Mouse (Mus musculus) urinary bladder, adult 18-20 months (tissue): ENCODE measurements at regions not wholly inside any gene's neighbourhood (a gene's known extent, or its start where the extent isn't known, plus 50 kb on each side); places are given as distances from the start of the nearest gene placed in this dataset.
A peak's percentile ranks its signal among the peaks of the same experiment; 100 is the strongest.
"Not testable (repeated sequence)": the region's sequence is repeated elsewhere in the genome, so short reads cannot be mapped to it uniquely, and the experiment has no call there.

Experiments used
- DNase-seq, 2 experiments: peaks; one replicate each; pipeline ENCODE4 v3.0.0; 2022; ENCODE audit warnings: low spot score in 2 of 2, mixed read lengths in 2 of 2

GRCm38 (mm10) chr3:5806947-5807575 is 56.5 kb downstream of the Gm8797 start:
- no peak for DNase-seq

DNA sequence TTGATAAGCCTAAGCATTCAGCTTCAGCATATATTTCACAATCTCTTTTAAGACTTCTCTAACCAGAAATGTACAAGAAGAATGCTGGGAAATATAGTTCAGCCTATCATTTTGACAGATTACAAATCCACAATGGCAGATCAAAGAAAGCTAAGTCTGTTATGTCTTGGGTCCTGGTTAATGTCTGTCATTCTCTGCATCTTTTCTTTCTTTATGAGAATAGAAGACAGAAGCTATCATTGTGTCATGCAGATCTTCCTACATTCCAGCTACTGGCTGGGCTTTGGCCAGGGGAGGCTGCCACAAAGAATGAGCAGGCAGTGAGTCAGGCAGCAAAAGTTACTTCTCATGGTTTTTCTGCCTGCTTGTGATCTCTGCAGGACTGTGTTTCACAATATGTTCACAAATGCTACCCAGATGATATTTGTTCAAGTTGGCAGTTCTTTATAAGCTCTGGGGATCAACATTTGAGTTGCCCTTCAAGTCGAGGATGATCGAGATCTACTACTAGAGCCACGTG is 60.5 kb downstream of the Gm8797 start:
- DNase-seq, result no peak

- not testable (repeated sequence) for DNase-seq
Observed at GRCm38 (mm10) chr3:5820243-5820642, 69.6 kb downstream of the Gm8797 start.

DNA sequence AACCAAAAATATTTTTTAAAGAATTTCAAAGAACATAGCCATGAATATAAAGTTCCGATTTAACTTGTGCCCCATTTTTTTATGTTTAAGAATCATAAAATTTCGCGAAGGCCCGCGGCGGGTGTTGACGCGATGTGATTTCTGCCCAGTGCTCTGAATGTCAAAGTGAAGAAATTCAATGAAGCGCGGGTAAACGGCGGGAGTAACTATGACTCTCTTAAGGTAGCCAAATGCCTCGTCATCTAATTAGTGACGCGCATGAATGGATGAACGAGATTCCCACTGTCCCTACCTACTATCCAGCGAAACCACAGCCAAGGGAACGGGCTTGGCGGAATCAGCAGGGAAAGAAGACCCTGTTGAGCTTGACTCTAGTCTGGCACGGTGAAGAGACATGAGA is 109.6 kb downstream of the Gm8797 start:
- DNase-seq, result peak; percentile 100

GRCm38 (mm10) chr3:5870407-5870806 is 119.8 kb downstream of the Gm8797 start:
- DNase-seq, result no peak

DNA sequence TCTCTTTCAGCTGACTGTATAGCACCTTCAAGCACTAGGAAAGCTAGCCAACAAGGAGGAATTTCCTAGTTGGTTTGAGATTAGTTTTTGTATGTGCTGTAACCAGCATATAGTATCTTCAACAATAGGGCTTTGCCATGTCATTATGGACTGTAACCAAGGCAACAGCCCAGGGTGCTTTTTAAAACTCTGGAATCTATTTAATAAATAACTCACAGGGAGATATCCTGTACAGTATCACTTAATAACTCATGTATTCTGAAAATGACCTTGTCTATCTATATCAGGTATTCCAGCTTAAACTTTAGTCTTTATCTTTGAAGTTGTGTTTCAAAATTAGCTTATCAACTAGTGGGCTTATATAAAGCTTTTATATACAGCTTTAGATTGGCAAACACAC is 128.5 kb downstream of the Gm8797 start:
- no peak for DNase-seq

GRCm38 (mm10) chr3:5917536-5917935 is 166.9 kb downstream of the Gm8797 start:
- DNase-seq, result no peak

- not testable (repeated sequence) for DNase-seq
Observed at GRCm38 (mm10) chr3:5950243-5950642, 199.6 kb downstream of the Gm8797 start.

GRCm38 (mm10) chr3:5989011-5989645 is 238.5 kb downstream of the Gm8797 start:
- DNase-seq, result not testable (repeated sequence)

DNA sequence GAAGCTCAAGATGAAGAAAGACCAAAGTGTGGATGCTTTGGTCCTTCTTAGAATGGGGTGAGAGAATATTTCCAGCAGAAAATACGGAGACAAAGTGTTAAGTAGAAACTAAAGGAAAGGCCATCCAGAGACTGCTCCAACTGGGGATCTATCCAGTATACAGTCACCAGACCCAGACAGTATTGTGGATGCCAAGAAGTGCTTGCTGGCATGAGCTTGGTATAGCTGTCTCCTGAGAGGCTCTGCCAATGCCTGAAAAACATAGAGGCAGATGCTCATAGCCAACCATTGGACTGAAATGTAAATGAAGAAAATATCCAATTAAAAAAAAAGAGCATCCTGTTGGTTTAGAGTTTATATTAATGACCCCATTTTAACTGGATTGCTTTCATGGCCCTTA is 253.8 kb downstream of the Gm8797 start:
- no peak for DNase-seq

GRCm38 (mm10) chr3:6018749-6019148 is 268.1 kb downstream of the Gm8797 start:
- DNase-seq, result no peak

- not testable (repeated sequence) for DNase-seq
Observed at GRCm38 (mm10) chr3:6041325-6041724, 290.7 kb downstream of the Gm8797 start.

DNA sequence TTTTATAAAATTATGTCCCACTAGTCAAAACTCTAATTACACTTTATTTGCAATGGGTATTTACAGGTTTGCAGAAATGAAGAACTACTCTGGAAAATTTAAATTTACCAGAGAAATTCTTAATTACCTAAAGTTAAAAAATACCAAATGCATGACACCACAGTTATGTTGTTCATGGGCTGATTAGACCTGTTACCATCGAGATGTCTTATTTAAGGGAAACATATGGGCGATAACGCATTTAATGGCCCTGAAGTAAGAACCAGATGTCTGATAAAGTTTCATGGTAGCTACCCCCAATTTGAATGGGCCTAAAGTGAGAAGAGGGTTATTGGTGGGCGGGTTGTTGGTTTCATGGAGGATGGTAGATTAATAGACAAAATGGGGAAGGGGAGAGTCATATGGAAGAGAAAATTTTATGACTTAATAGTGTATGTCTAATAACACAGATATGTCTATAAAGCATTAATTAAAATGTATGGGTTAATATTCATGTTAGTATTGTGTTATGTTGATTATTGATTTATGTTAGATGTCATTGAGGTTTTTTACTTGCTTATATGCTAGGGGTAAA is 299.0 kb downstream of the Gm8797 start:
- DNase-seq, result no peak

GRCm38 (mm10) chr3:6051901-6052300 is 301.3 kb downstream of the Gm8797 start:
- DNase-seq, result no peak

DNA sequence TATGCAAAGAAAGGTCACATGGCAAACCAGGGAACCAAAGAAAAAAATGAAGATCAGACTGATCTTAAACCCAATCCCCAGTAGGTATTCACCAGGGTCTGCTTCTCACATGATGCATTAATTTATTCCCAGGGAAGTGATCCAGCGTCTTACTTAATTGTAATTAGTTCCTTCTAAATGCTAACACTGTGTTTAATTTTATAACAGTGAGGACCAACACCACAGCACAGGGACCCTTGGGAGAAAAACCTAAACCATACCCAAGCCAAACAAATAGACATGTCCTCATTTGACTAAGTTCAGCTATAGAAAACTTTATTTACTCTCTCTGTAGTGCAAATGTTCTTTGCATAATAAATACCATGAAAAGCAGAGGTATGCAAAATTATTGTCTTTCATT is 333.2 kb downstream of the Gm8797 start:
- no peak for DNase-seq

DNA sequence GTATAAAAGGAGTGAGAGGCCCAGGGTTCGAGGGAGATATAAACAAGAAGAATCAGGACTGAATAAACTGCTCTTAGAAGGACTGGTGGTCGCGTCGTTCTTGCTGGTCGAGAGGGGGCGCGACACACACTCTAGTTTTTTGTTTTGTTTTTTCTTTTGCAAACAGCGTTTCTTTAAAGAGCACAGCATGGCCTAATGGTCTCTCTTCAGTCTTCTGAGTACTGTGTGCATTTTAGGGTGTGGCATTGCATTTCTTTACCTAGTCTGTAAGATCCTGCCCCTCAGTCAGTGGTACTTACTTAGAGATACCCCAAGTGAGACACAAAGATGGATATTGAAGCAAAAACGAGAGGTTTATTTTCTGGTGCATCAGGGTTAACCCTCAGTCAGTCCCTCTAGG is 336.7 kb downstream of the Gm8797 start:
- DNase-seq, result no peak

DNA sequence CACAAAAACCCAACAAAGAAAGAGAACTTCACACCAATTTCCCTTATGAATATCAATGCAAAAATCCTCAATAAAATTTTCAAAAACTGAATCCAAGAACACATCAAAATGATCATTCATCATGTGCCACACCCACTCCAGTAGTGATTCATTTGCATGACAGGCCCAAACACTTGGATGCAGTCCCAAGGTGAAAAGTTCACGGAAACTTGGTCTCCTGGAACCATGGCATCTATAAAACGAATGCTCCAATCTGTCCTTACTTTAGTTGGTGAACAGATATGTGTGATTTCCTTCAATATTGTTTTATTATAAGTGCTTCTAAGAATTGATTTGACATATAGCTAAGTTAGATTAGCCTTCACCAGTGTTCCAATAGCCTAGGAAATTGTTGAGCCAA is 343.3 kb downstream of the Gm8797 start:
- DNase-seq, result no peak

DNA sequence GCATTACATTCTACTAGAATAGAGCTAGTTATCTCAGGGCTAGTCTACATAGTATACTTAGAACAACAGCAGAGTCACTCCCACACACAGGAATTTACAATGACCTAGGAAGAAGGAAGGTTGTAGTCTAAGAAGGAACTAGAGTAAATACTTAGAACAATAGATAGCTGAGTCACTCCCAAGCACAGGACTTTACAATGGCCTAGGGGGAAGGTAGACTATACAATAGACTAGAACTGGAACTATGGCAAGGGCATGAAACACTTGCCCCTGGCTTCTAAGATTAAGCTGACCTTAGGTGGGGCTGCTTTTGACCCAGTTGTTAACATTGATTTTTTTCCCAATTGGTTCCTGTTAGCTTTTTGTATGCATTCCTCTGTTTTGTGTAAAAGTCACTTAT is 343.8 kb downstream of the Gm8797 start:
- DNase-seq, result not testable (repeated sequence)

DNA sequence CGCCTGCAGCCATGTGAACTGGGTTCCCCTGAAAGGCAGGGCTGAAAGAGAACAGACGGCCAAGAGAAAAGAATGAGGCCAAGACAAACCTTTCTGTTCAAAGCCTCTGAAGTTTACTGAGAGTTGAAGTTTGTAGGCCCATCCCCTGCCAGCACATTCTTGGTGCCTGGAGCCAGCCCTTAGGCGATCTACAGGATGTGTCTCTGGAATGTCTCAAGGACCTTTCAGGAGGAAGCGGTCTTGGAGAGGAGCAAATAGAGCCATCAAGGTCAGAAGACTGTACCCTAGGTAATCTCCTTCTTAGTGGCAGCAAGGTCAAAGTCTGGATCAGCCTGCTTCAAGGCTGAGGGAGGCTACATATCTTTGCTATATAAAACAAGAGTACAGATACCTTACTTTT is 350.3 kb downstream of the Gm8797 start:
- DNase-seq, result no peak

DNA sequence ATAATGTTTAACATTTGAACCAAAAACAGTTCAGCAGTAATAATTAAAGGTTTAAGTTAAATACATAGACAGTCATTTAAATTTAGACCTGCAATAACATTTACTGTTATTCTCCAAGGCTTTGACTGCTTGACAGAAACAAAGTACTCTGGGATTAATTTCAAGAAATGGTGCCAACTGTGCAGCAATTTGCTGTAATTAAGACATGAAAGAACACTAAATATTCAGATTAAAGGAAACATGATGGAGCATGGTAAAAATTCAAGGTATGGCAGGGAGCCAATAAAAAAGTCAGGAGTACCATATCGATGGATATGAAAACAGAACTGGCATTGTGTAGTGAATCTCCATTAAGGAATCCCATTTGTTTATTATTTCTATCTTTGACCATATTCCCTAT is 352.3 kb downstream of the Gm8797 start:
- DNase-seq, result no peak

DNA sequence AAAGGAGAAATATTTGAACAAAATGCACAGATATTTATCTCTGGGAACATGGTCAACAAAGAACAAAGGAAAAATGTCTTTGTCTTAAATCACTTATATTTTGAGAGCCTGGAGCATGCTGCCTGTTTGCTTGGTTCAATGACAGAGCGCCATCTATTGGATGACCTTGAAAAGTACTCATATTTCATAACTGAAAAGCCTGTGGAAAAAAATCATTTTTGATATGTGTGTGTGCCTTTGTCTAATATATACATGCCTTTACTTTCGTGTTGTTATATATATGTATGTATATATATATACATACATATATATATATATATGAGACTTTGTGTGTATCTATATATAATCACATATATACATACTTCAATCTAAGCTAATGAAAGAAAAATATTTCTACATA is 356.1 kb downstream of the Gm8797 start:
- DNase-seq, result no peak

DNA sequence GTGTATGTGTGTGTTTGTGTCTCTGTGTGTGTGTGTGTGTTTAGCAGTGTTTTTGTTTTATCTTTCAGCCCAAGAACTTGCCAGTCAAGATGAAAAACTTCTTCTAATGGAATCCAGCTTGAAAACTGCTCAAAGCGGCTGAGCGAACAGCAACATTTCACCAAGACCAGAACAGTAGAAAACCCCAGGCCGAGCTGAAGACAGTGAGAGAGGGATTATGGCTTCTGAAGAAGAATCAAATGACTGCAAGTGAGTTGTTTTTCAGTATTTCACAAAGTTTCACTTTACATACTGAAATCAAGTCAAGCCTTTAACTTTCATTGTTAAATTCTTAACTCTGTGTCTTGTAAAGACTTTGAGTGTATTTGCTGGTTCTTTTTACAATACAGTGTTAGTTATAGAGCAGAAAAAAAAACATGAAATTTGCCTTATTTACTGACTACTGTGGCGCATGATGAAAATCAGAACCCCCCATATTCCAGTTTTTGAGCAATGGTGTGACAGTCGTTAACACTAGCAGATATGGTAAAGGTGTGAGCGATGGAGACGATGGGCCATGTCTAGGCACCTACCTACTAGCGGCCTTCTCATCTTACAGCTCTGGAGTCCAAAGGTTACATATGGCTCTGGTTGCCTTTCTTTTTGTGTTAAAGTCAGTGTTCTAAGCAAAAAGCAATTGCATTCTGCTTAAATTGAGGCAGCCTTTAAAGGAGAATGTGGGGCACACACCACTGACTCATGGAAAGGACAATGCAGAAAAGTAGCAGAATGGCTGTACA is 357.0 kb downstream of the Gm8797 start:
- DNase-seq, result no peak
